Mouse (Mus musculus) liver, embryonic 14.5 days (tissue): ENCODE results near the gene Fam135a.

ENCODE experiments used
- CTCF ChIP-seq: IDR thresholded peaks from 2 replicates; pipeline ENCODE4 v1.5.1; 2016; ENCODE audit warnings: antibody characterized with exemption, low read depth, control low read depth
- EP300 ChIP-seq: IDR thresholded peaks from 2 replicates; pipeline ENCODE4 v1.6.1; 2016; ENCODE audit warnings: antibody characterized with exemption, low read depth

DNA sequence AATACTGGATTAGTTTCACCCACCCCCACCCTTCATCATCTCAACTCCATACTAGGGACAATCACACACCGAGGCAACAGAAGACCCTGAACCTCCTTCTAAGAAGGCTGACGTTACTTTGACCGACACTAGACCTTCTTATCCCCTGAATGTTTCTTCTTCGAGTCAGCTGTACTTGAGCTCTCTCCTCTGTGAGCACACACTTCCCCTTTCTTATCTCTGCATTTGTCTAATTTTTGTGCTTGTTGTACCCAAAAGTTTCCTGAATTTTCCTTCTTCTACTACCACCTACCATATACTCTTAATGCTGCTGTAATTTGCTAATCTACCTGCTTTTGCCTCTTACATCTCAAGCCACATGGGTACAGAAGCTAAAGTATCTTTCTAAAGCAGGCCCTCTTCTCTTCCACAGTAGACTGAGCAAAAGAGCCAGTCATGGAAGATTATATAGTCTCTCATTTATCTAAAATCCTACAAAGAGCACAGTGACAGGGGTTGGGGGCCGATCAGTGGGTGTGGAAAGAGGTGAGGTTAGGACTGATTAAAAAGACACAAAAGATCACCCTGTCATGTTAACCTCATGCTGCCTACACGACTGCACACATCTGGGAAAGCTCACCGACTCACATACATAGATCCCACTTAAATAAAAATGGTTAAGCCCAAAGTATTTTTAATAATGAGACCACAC lies 101.9 kb downstream of the Fam135a start:
- TF ChIP-seq EP300 (no peak), CTCF (no peak)
